Mouse (Mus musculus) ES-Bruce4 (cell line): ENCODE measurements at regions not wholly inside any gene's neighbourhood (a gene's known extent, or its start where the extent isn't known, plus 50 kb on each side); places are given as distances from the start of the nearest gene placed in this dataset.

Experiments used
- H3K27ac ChIP-seq: 2 replicates; pipeline ENCODE4 v1.5.1; 2012; ENCODE audit warnings: low read length, inconsistent platforms; ENCODE audit not compliant: insufficient read depth
- H3K27me3 ChIP-seq: 2 replicates; pipeline ENCODE4 v1.6.1; 2012; ENCODE audit warnings: mild to moderate bottlenecking, low read length, inconsistent platforms; ENCODE audit not compliant: control insufficient read depth, poor library complexity, insufficient read depth, severe bottlenecking
- H3K36me3 ChIP-seq: 2 replicates; pipeline ENCODE4 v1.6.1; 2012; ENCODE audit warnings: inconsistent platforms, mild to moderate bottlenecking, low read length, moderate library complexity; ENCODE audit not compliant: control insufficient read depth, poor library complexity, insufficient read depth, severe bottlenecking
- H3K4me1 ChIP-seq: one replicate; pipeline ENCODE4 v1.8.1; 2011; ENCODE audit warnings: low read length; ENCODE audit not compliant: control insufficient read depth, insufficient read depth
- H3K4me3 ChIP-seq: 2 replicates; pipeline ENCODE4 v1.5.1; 2011; ENCODE audit warnings: low read depth, mild to moderate bottlenecking, low read length
- H3K9ac ChIP-seq: 2 replicates; pipeline ENCODE4 v1.6.1; 2012; ENCODE audit warnings: low read depth, mild to moderate bottlenecking, inconsistent platforms; ENCODE audit not compliant: poor library complexity, severe bottlenecking
- H3K9me3 ChIP-seq: replicated peaks from 2 replicates; pipeline ENCODE4 v1.6.1; 2012; ENCODE audit warnings: mild to moderate bottlenecking, low read length, inconsistent platforms; ENCODE audit not compliant: control insufficient read depth, poor library complexity, insufficient read depth, severe bottlenecking
- CTCF ChIP-seq: IDR thresholded peaks from one replicate; pipeline ENCODE4 v1.8.1; 2011; ENCODE audit warnings: low read depth, low read length
- EP300 ChIP-seq: IDR thresholded peaks from 2 replicates; pipeline ENCODE4 v1.6.1; 2011; ENCODE audit warnings: low read depth, low read length; ENCODE audit not compliant: insufficient read depth
- POLR2A ChIP-seq: IDR thresholded peaks from one replicate; pipeline ENCODE4 v1.8.1; 2011; ENCODE audit warnings: low read length; ENCODE audit not compliant: insufficient read depth

DNA sequence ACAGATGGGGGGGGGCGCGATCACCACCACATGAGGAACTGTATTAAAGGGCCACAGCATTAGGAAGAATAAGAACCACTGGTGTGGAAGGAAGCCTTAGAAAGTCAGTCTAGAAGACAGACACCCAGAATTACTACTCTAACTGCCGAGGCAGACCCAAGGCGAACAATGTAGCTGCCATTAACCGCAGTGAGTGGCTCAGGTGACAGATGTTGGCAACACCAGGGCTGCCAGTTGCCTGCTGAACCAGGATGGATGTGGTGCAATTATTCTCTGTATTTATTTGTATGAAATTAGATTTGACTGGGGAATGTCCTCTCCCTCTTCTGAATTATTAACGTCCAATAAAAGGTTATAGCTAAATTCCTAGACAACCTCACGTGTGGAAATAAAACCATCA lies 124.7 kb downstream of the 4930564D02Rik start:
- Histone ChIP-seq H3K4me1 (no peaks in the 10 kb centered on the region), H3K9ac (no peak overlapping the region), H3K4me3 (no peak overlapping the region), H3K36me3 (no peaks in the 10 kb centered on the region), H3K27ac (no peak overlapping the region), H3K27me3 (no peaks in the 10 kb centered on the region), H3K9me3 (no peaks in the 10 kb centered on the region)
- TF ChIP-seq CTCF (no peak), POLR2A (no peak)

DNA sequence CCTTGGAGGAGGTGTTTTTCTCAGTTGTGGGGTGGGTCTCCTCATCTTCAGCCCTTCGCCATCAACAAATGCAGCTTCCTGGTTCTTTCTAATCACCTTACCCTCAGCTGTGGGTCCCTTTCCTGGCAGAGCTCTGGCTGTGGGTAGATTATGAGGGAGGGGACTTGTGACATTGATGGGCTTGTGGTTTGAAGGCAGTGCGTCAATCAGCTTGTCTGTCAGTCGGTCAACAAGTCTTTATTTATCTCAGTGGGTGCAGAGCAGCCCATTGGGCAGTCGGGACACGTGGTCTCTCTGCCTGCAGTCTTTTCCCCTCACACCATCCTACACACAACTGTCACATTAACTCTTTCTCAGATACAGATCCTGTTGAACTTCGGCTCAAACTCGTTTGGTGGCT lies 125.2 kb downstream of the 4930564D02Rik start:
- no peaks in the 10 kb centered on the region for H3K9me3 ChIP-seq
- TF ChIP-seq CTCF (no peak), POLR2A (no peak), EP300 (no peak)
- H3K4me1 ChIP-seq: no peaks in the 10 kb centered on the region
- H3K9ac ChIP-seq: no peak overlapping the region
- no peak overlapping the region for H3K27ac ChIP-seq
- no peak overlapping the region for H3K4me3 ChIP-seq
- no peaks in the 10 kb centered on the region for H3K36me3 ChIP-seq
- no peaks in the 10 kb centered on the region for H3K27me3 ChIP-seq

DNA sequence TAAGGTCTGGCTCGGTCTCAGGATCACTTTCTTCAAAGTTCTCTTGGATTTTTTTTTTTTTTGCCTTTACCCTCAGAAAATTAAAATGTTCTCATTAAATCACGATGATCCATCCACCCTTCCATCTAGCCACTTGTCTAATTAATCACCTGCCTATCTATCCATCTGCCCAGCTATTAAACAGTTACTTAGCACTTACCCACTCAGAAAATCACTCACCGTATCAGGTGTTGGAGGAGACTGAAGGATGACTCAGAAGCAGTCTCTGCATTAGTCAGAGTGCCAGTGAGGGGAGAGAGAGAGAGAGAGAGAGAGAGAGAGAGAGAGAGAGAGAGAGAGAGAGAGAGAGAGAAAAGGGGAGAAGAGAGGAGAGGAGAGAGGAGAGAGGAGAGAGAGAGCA lies 134.1 kb downstream of the 4930564D02Rik start:
- no peak overlapping the region for H3K27ac ChIP-seq
- TF ChIP-seq CTCF (no peak), EP300 (no peak), POLR2A (no peak)
- no peaks in the 10 kb centered on the region for H3K27me3 ChIP-seq
- no peaks in the 10 kb centered on the region; the same call in 1 of the 2 replicates for H3K9me3 ChIP-seq
- H3K4me1 ChIP-seq: no peaks in the 10 kb centered on the region
- no peak overlapping the region for H3K9ac ChIP-seq
- no peak overlapping the region for H3K4me3 ChIP-seq
- H3K36me3 ChIP-seq: no peaks in the 10 kb centered on the region

DNA sequence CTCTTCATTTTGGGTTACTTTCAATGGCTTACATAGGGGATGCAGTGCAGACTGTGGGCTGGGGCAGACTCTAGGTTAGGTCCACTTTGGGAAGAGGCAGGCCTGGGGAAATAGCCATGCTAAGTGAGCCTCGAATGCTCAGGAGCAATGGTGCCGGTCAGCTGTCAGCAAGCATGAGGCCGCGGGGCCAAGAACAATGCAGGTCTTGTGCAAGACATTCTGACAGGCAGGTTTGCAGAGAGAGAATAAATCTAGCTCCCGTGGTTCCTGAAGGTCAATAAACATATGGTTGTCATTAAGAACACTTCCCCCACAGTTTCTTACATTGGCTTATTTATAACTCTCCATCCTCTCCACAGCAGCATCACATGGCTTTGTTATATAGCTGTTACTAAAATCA lies 142.5 kb downstream of the 4930564D02Rik start:
- no peak overlapping the region for H3K27ac ChIP-seq
- TF ChIP-seq POLR2A (no peak), CTCF (no peak), EP300 (no peak)

DNA sequence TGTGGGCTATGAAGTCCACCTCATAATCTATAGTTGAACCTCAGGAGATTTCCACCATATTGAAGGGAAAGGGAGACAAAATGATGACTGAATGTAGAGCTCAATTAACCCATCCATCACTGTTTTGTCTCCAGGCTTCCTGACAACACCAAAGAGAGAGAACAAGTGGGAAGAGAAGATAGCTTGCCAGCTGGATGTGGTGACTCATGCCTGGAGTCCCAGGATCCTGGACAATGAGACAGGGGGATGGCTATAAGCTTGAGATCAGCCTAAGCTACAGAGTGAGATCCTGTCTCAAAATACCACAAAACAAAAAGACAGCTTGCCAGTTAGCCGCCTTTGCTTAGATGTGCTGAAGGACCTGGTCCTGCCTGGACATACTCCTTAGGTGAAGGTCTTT lies 144.4 kb downstream of the 4930564D02Rik start:
- Histone ChIP-seq H3K27me3 (no peaks in the 10 kb centered on the region), H3K9ac (no peak overlapping the region), H3K36me3 (no peaks in the 10 kb centered on the region), H3K27ac (no peak overlapping the region), H3K4me1 (no peaks in the 10 kb centered on the region), H3K4me3 (no peak overlapping the region), H3K9me3 (no peaks in the 10 kb centered on the region)
- TF ChIP-seq CTCF (no peak), POLR2A (no peak)

More for the DNA sequence above, 142.5 kb downstream of the 4930564D02Rik start:
- no peaks in the 10 kb centered on the region for H3K4me1 ChIP-seq
- H3K9me3 ChIP-seq: no peaks in the 10 kb centered on the region
- H3K4me3 ChIP-seq: no peak overlapping the region
- no peak overlapping the region for H3K9ac ChIP-seq
- no peaks in the 10 kb centered on the region for H3K27me3 ChIP-seq
- no peaks in the 10 kb centered on the region for H3K36me3 ChIP-seq

DNA sequence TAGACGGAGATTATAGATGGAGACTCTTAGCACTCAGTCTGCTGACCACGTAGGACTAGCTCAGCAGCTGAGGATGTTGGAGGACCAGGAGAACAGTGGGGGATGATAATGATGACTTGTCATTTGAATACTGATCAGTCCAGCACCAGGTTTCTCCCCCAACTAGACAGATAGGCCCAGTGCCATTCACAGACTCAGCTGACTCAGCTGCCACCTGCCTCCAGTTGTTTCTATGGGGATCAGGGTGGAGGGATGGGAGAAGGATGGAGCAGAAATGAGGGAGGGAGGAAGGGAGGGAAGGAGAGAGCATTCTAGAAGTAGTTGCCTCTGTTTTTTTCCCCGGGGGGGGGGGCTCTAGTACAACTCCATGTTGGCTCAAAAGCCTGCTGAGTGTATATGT lies 145.1 kb downstream of the 4930564D02Rik start:
- no peaks in the 10 kb centered on the region for H3K9me3 ChIP-seq
- H3K36me3 ChIP-seq: no peaks in the 10 kb centered on the region
- no peak overlapping the region for H3K9ac ChIP-seq
- H3K27ac ChIP-seq: no peak overlapping the region
- no peaks in the 10 kb centered on the region for H3K4me1 ChIP-seq
- TF ChIP-seq EP300: no peak
- no peak overlapping the region for H3K4me3 ChIP-seq
- H3K27me3 ChIP-seq: no peaks in the 10 kb centered on the region

DNA sequence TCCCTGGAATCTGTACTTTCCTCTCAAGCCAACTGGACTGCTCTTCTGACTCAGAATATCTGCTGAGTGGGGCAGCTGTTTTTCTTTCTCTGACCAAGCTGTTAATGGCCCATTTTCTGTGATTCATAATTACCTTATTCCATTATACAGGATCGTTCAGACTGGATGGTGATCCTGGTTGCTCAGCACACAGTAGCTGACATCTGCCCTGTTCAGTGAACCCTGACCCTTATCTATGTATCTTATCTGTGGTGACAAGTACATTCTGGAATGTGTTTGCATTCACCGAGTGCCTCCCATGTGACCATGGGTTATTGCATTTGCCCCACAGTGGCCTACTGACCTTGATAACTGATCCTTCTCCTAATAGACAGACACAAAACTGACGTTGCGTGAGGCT lies 148.2 kb downstream of the 4930564D02Rik start:
- Histone ChIP-seq H3K4me3 (no peak overlapping the region), H3K27me3 (no peaks in the 10 kb centered on the region), H3K36me3 (no peaks in the 10 kb centered on the region), H3K4me1 (no peaks in the 10 kb centered on the region), H3K9ac (no peak overlapping the region), H3K9me3 (no peaks in the 10 kb centered on the region), H3K27ac (no peak overlapping the region)
- TF ChIP-seq CTCF (no peak), POLR2A (no peak), EP300 (no peak)
